9 mouse cellular contexts compared by ENCODE assay signal in genomic region chr4:81251934-81252333, GRCm38 (mm10).
DNase-seq lines count a peak whose midpoint lies in the region; ATAC-seq and TF ChIP-seq lines count a peak whose summit lies in the region.
"Had no signal": no experiment of that assay in that cellular context is flagged by ENCODE, and none has a peak within 500 bp of the region (broad histone marks: within the 10 kb centered on the region; RNA-seq: fewer than 3 reads in every experiment).

No protein-coding gene starts in this region.

- WGBS in small intestine, adult 2 months, result 6% methylated on average over 5 of the region's 5 CpGs

- H3K9me3 ChIP-seq in MEL (replicated peaks; ENCODE audit: insufficient read depth, low read length), result no peaks in the 10 kb centered on the region
- H3K9me3 ChIP-seq: heart, embryonic 15.5 days had no signal

- H3K27ac ChIP-seq in MEL (ENCODE audit: control insufficient read depth, low read depth, low read length), result no peak overlapping the region
- no peak overlapping the region for H3K27ac ChIP-seq in small intestine, adult 2 months (ENCODE audit: insufficient read depth, low read depth, low read length)
- H3K27ac ChIP-seq: heart, embryonic 15.5 days had no signal

- H3K4me1 ChIP-seq in MEL (ENCODE audit: control insufficient read depth in 1 of 2, insufficient read depth in 2 of 2, low read length in 2 of 2), result no peaks in the 10 kb centered on the region
- H3K4me1 ChIP-seq in small intestine, adult 2 months (ENCODE audit: control insufficient read depth, insufficient read depth, insufficient read length, low read length), result no peaks in the 10 kb centered on the region
- H3K4me1 ChIP-seq: heart, embryonic 15.5 days had no signal

- no peak for TF ChIP-seq POLR2A in MEL (IDR thresholded peaks at IDR 0.05; ENCODE audit: control insufficient read depth in 1 of 2, insufficient read depth in 1 of 2, low read depth in 1 of 2, low read length in 2 of 2, poor library complexity in 1 of 2)
- no peak for TF ChIP-seq POLR2A in small intestine, adult 2 months (IDR thresholded peaks at IDR 0.05; ENCODE audit: low read depth, low read length)

- TF ChIP-seq EP300 in MEL (IDR thresholded peaks at IDR 0.05; ENCODE audit: low read depth in 1 of 2, low read length in 2 of 2), result no peak

- intact Hi-C loops in gastrocnemius, postnatal 14 days (cut with DNase I; ENCODE audit: low total_unique reads), result no loop called here

- H3K79me2 ChIP-seq in MEL (ENCODE audit: control insufficient read depth, insufficient read depth, low read length, poor library complexity), result no peaks in the 10 kb centered on the region

- ATAC-seq in CD4-positive, CD25-positive, alpha-beta regulatory T cell, adult 4 months, result no peak

- H3K9ac ChIP-seq in MEL (ENCODE audit: control insufficient read depth, low read depth, low read length, poor library complexity, severe bottlenecking), result no peak overlapping the region
- H3K9ac ChIP-seq: heart, embryonic 15.5 days had no signal

- peak; percentile 58 for TF ChIP-seq RAD21 in MEL (IDR thresholded peaks at IDR 0.05; ENCODE audit: low read depth, low read length)

- peak; percentile 1 for DNase-seq in CD4-positive, CD25-positive, alpha-beta regulatory T cell, adult 2 months (ENCODE audit: low read depth, low spot score)
- DNase-seq in MEL (ENCODE audit: low read depth, low spot score), result peak; percentile 30
- peak; percentile 49 to 63 for DNase-seq in cerebellum, postnatal 25 days
- peak; percentile 27 for DNase-seq in gastrocnemius, postnatal 14 days
- peak; percentile 37 for DNase-seq in layer of hippocampus, adult 9-10 months (ENCODE audit: low spot score)
- DNase-seq in lung, postnatal 36 days, result peak; percentile 59

- no peak overlapping the region for H3K4me3 ChIP-seq in MEL (ENCODE audit: control insufficient read depth in 1 of 2, insufficient read depth in 1 of 2, low read depth in 2 of 2, low read length in 2 of 2)
- no peak overlapping the region for H3K4me3 ChIP-seq in small intestine, adult 2 months (ENCODE audit: low read depth, low read length)
- H3K4me3 ChIP-seq: heart, embryonic 15.5 days had no signal

- peak; percentile 62 to 67 (median 64) for TF ChIP-seq CTCF in MEL (IDR thresholded peaks at IDR 0.05 in 2 of 3, conservative IDR thresholded peaks at IDR 0.05 in 1 of 3; ENCODE audit: control insufficient read depth in 1 of 3, insufficient read depth in 1 of 3, low read depth in 2 of 3, low read length in 3 of 3, poor library complexity in 1 of 3, severe bottlenecking in 1 of 3)
- TF ChIP-seq CTCF in small intestine, adult 2 months (IDR thresholded peaks at IDR 0.05; ENCODE audit: extremely low read depth, insufficient read length, insufficient replicate concordance, low read depth, low read length), result peak; percentile 80; the same call in 1 of the 2 replicates

- no peaks in the 10 kb centered on the region for H3K27me3 ChIP-seq in MEL (ENCODE audit: control insufficient read depth in 1 of 2, insufficient read depth in 2 of 2, low read length in 2 of 2)
- H3K27me3 ChIP-seq in small intestine, adult 2 months (ENCODE audit: control insufficient read depth, insufficient read depth, low read length), result no peaks in the 10 kb centered on the region
- H3K27me3 ChIP-seq: heart, embryonic 15.5 days had no signal

- H3K36me3 ChIP-seq in MEL (ENCODE audit: control insufficient read depth in 1 of 2, insufficient read depth in 2 of 2, low read length in 2 of 2), result no peaks in the 10 kb centered on the region
- no peaks in the 10 kb centered on the region for H3K36me3 ChIP-seq in small intestine, adult 2 months (ENCODE audit: control insufficient read depth, insufficient read depth, low read length)
- H3K36me3 ChIP-seq: heart, embryonic 15.5 days had no signal

TF ChIP-seq in MEL, 35 proteins besides CTCF, POLR2A, EP300 and RAD21:
- TF ChIP-seq SMC3 (IDR thresholded peaks at IDR 0.05; ENCODE audit: low read depth, low read length) (peak; percentile 50), NELFE (IDR thresholded peaks at IDR 0.05; ENCODE audit: low read depth, low read length) (no peak)

Comparison
In these comparisons a context has a peak if more than half of its experiments do, and no peak if none do; other contexts are left out.
1. DNase-seq: peak in every context shown above with its lines; median percentile 59 in lung, postnatal 36 days; 56 in cerebellum, postnatal 25 days; 37 in layer of hippocampus, adult 9-10 months; 30 in MEL; 27 in gastrocnemius, postnatal 14 days; 1 in CD4-positive, CD25-positive, alpha-beta regulatory T cell, adult 2 months.